Mouse (Mus musculus): Measurements from ENCODE around the gene Fitm1.

DNA sequence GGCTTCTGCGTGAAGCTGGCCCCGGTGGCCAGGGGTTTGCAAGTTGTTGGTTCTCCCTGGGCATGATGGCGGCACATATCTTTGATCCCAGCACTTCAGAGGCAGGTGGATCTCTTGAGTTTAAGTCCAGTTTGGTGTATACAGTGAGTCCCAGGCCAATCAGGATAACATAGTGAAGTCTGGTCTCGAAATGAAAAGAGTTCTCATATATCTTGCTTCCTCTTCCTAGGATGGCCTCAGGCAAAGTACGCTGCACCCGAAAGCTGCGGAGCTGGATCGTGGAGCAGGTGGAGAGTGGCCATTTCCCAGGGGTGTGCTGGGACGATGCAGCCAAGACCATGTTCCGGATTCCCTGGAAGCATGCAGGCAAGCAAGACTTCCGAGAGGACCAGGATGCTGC, 29.4 kb downstream of the Fitm1 start:
- TF ChIP-seq EP300 (IDR thresholded peaks at IDR 0.05; ENCODE audit: low read depth) (no peak), CTCF (IDR thresholded peaks at IDR 0.05; ENCODE audit: low read depth) (no peak)
